Comparison of ENCODE assay signal across 27 mouse cellular contexts in genomic region chr15:78227816-78228215, GRCm38 (mm10). TPM values are rescaled to one million over a fixed set of nuclear protein-coding genes. Genes with fewer than 3 reads are reported as not detected.
"Had no signal": no experiment of that assay in that cellular context is flagged by ENCODE, and none has a peak within 500 bp of the region (broad histone marks: within the 10 kb centered on the region; RNA-seq: fewer than 3 reads in every experiment).

No protein-coding gene starts in this region.

- DNase-seq: heart, adult 18-20 months; heart, postnatal 10 days; heart, postnatal 4 days; kidney, adult 18-20 months; kidney, adult 8-10 months; kidney, postnatal 10 days; kidney, postnatal 4 days; layer of hippocampus, postnatal 36 days; liver; liver, embryonic 13.5 days had no signal

- H3K4me2 ChIP-seq: heart, embryonic 12.5 days; hindbrain, embryonic 12.5 days; hindbrain, embryonic 14.5 days; intestine, embryonic 15.5 days; limb, embryonic 12.5 days; liver, embryonic 11.5 days; liver, embryonic 13.5 days had no signal

- ATAC-seq: forebrain, embryonic 16.5 days; hindbrain, embryonic 16.5 days; inflammation-experienced regulatory T-cells, adult 6 months; intestine, embryonic 15.5 days; intestine, postnatal 0 days had no signal

- H3K27ac ChIP-seq: heart, embryonic 10.5 days; hindbrain, embryonic 10.5 days; hindbrain, embryonic 12.5 days; hindbrain, embryonic 14.5 days; intestine, embryonic 15.5 days; layer of hippocampus, adult 2 months; left cerebral cortex, adult 2 months; limb, embryonic 10.5 days; limb, embryonic 12.5 days; liver, embryonic 13.5 days had no signal

- H3K36me3 ChIP-seq: heart, embryonic 10.5 days; heart, embryonic 12.5 days; hindbrain, embryonic 10.5 days; hindbrain, embryonic 12.5 days; intestine, embryonic 15.5 days; limb, embryonic 10.5 days; limb, embryonic 12.5 days; liver, embryonic 13.5 days had no signal

- H3K27me3 ChIP-seq: heart, embryonic 12.5 days; hindbrain, embryonic 12.5 days; intestine, embryonic 15.5 days; limb, embryonic 12.5 days; liver, embryonic 13.5 days had no signal

- H3K4me3 ChIP-seq: heart, embryonic 10.5 days; heart, embryonic 12.5 days; hindbrain, embryonic 10.5 days; hindbrain, embryonic 12.5 days; intestine, embryonic 15.5 days; layer of hippocampus, adult 2 months; left cerebral cortex, adult 2 months; limb, embryonic 10.5 days; limb, embryonic 12.5 days; liver, embryonic 13.5 days had no signal

- H3K9ac ChIP-seq: heart, embryonic 12.5 days; hindbrain, embryonic 12.5 days; hindbrain, embryonic 14.5 days; intestine, embryonic 15.5 days; limb, embryonic 12.5 days; liver, embryonic 13.5 days had no signal

- H3K4me1 ChIP-seq: heart, embryonic 10.5 days; heart, embryonic 12.5 days; intestine, embryonic 15.5 days; limb, embryonic 12.5 days; liver, embryonic 13.5 days had no signal

- H3K9me3 ChIP-seq: heart, embryonic 10.5 days; heart, embryonic 12.5 days; hindbrain, embryonic 10.5 days; hindbrain, embryonic 12.5 days; intestine, embryonic 15.5 days; limb, embryonic 10.5 days; limb, embryonic 12.5 days; liver, embryonic 13.5 days had no signal

RNA-seq across cellular contexts. Expression of gene Pvalb, which starts 21.6 kb away (rescaled TPM):
- total RNA-seq: granulocyte monocyte progenitor cell, adult 5-6 weeks; heart, postnatal 10 days had no signal
- polyA plus RNA-seq: forebrain, embryonic 16.5 days; inflammation-experienced regulatory T-cells, adult 6 months; intestine, embryonic 15.5 days; intestine, postnatal 0 days; kidney, embryonic 14.5 days; limb, embryonic 10.5 days; limb, embryonic 12.5 days; liver, embryonic 11.5 days; liver, embryonic 13.5 days had no signal
